ENCODE assay signal across 10 mouse cellular contexts in the genomic region with DNA sequence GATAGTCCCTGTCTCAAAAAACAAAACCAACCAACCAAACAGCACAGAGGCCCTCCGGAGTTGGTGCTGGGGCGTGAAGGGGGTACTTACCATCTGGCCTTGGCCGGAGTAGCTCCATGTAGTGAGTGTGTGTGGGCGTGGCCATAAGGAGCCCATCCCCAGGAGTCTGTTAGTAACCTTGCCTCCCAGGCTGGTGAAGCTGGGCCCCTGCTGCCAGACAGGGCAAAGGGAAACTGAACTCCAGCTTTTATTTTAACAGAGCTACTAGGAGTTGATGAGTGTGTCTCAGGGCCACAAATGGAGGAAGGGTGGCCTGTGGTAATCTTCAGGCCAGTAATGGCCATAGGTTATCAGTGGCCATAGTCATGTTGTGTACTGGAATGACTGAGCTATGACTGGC. TPM values are rescaled to one million over a fixed set of nuclear protein-coding genes. Genes with fewer than 3 reads are reported as not detected.
DNase-seq lines count a peak whose midpoint lies in the region; ATAC-seq lines count a peak whose summit lies in the region.
"Had no signal": no experiment of that assay in that cellular context is flagged by ENCODE, and none has a peak within 500 bp of the region (broad histone marks: within the 10 kb centered on the region; RNA-seq: fewer than 3 reads in every experiment).

No protein-coding gene starts in this region.

- peak; percentile 30 to 58 for DNase-seq in heart, adult 9 months (ENCODE audit: low spot score in 2 of 2)
- DNase-seq in heart, postnatal 25 days (ENCODE audit: low spot score): no peak
- peak; percentile 42 to 61 for DNase-seq in kidney, postnatal 36 days
- DNase-seq in gastrocnemius, adult 8-10 months (ENCODE audit: low spot score in 2 of 2): no peak
- no peak for DNase-seq in cerebellum, adult 9-10 months

- no peaks in the 10 kb centered on the region for H3K36me3 ChIP-seq in midbrain, embryonic 12.5 days
- H3K36me3 ChIP-seq in midbrain, embryonic 16.5 days (ENCODE audit: control insufficient read depth, insufficient read depth, low read length): no peaks in the 10 kb centered on the region
- no peaks in the 10 kb centered on the region for H3K36me3 ChIP-seq in neural tube, embryonic 15.5 days
- H3K36me3 ChIP-seq: neural tube, embryonic 12.5 days had no signal

- H3K27me3 ChIP-seq in midbrain, embryonic 12.5 days: no peaks in the 10 kb centered on the region
- H3K27me3 ChIP-seq in midbrain, embryonic 16.5 days (ENCODE audit: control insufficient read depth, insufficient read depth, low read depth, low read length): no peaks in the 10 kb centered on the region
- no peaks in the 10 kb centered on the region for H3K27me3 ChIP-seq in neural tube, embryonic 15.5 days (replicated peaks)
- H3K27me3 ChIP-seq: neural tube, embryonic 12.5 days had no signal

- no peak overlapping the region for H3K9ac ChIP-seq in midbrain, embryonic 12.5 days (replicated peaks)
- H3K9ac ChIP-seq in midbrain, embryonic 16.5 days (ENCODE audit: low read depth, low read length): no peak overlapping the region
- H3K9ac ChIP-seq in neural tube, embryonic 15.5 days (replicated peaks): no peak overlapping the region
- H3K9ac ChIP-seq: neural tube, embryonic 12.5 days had no signal

- H3K4me3 ChIP-seq in midbrain, embryonic 12.5 days: no peak overlapping the region
- no peak overlapping the region for H3K4me3 ChIP-seq in midbrain, embryonic 16.5 days (ENCODE audit: low read depth, low read length)
- H3K4me3 ChIP-seq in neural tube, embryonic 15.5 days (replicated peaks): no peak overlapping the region
- H3K4me3 ChIP-seq: neural tube, embryonic 12.5 days had no signal

- 0 out of 2 replicates have a peak overlapping the region, but pooled peaks have one; percentile 25 for H3K27ac ChIP-seq in midbrain, embryonic 12.5 days (replicated peaks)
- no peak overlapping the region for H3K27ac ChIP-seq in midbrain, embryonic 16.5 days (ENCODE audit: low read length)
- 0 out of 2 replicates have a peak overlapping the region, but pooled peaks have one; percentile 3 for H3K27ac ChIP-seq in neural tube, embryonic 15.5 days (replicated peaks)
- H3K27ac ChIP-seq: neural tube, embryonic 12.5 days had no signal

- 27% methylated on average over 4 of the region's 4 CpGs for WGBS in midbrain, embryonic 12.5 days
- 36% methylated on average over 4 of the region's 4 CpGs for WGBS in midbrain, embryonic 16.5 days
- WGBS in neural tube, embryonic 15.5 days: 51% methylated on average over 4 of the region's 4 CpGs

- peaks cover 6% of the 10 kb centered on the region; the same call in 1 of the 2 replicates for H3K4me1 ChIP-seq in midbrain, embryonic 12.5 days
- H3K4me1 ChIP-seq in midbrain, embryonic 16.5 days (ENCODE audit: control insufficient read depth, insufficient read depth, low read length): no peaks in the 10 kb centered on the region; the same call in 1 of the 2 replicates
- H3K4me1 ChIP-seq in neural tube, embryonic 15.5 days: peaks cover 6% of the 10 kb centered on the region; the same call in 1 of the 2 replicates

- no peak overlapping the region for H3K4me2 ChIP-seq in midbrain, embryonic 12.5 days (replicated peaks)
- no peak overlapping the region for H3K4me2 ChIP-seq in midbrain, embryonic 16.5 days (ENCODE audit: low read length)
- H3K4me2 ChIP-seq in neural tube, embryonic 15.5 days: no peak overlapping the region
- H3K4me2 ChIP-seq: neural tube, embryonic 12.5 days had no signal

- intact Hi-C loops in heart, postnatal 25 days (cut with DNase I): no loop called here

- ATAC-seq in midbrain, embryonic 12.5 days (ENCODE audit: low FRiP score, low read depth): no peak
- no peak for ATAC-seq in midbrain, embryonic 16.5 days
- ATAC-seq in neural tube, embryonic 15.5 days (ENCODE audit: low FRiP score): no peak

- no peaks in the 10 kb centered on the region for H3K9me3 ChIP-seq in midbrain, embryonic 12.5 days
- no peaks in the 10 kb centered on the region for H3K9me3 ChIP-seq in midbrain, embryonic 16.5 days (replicated peaks; ENCODE audit: control insufficient read depth, low read length, poor library complexity, severe bottlenecking)
- H3K9me3 ChIP-seq in neural tube, embryonic 15.5 days (replicated peaks): no peaks in the 10 kb centered on the region
- H3K9me3 ChIP-seq: neural tube, embryonic 12.5 days had no signal

RNA-seq across cellular contexts. Expression of a gene that starts 6.3 kb away (rescaled TPM):
- total RNA-seq in heart, postnatal 25 days (2021): not detected
- polyA plus RNA-seq in midbrain, embryonic 12.5 days (2016; fragmentation: Nextera tagmentation; extraction: Ambion mirVana): 2.8 and 3.5 TPM in 2 replicates
- 3.2 and 3.5 TPM in 2 replicates for polyA plus RNA-seq in midbrain, embryonic 16.5 days (2015; fragmentation: Nextera tagmentation; extraction: Ambion mirVana)
- polyA plus RNA-seq in neural tube, embryonic 15.5 days (2015; fragmentation: Nextera tagmentation; extraction: Ambion mirVana): 2.9 and 3.6 TPM in 2 replicates
- total RNA-seq in gastrocnemius, adult 8-10 months (2022): not detected
- total RNA-seq: gastrocnemius, adult 18-20 months had no signal

RNA-seq across cellular contexts. Expression of a gene that starts 13.6 kb away (rescaled TPM):
- 10 to 100 TPM; 20.7 to 25.4 TPM for total RNA-seq in heart, postnatal 25 days (2021)
- 34.6 and 41.1 TPM in 2 replicates for polyA plus RNA-seq in midbrain, embryonic 12.5 days (2016; fragmentation: Nextera tagmentation; extraction: Ambion mirVana)
- polyA plus RNA-seq in midbrain, embryonic 16.5 days (2015; fragmentation: Nextera tagmentation; extraction: Ambion mirVana): 51.1 and 59.3 TPM in 2 replicates
- polyA plus RNA-seq in neural tube, embryonic 15.5 days (2015; fragmentation: Nextera tagmentation; extraction: Ambion mirVana): 50.1 and 51.5 TPM in 2 replicates
- 1 to 10 TPM; 3.3 to 6.6 (median 6.1) TPM for total RNA-seq in gastrocnemius, adult 8-10 months (2022)

RNA-seq across cellular contexts. Expression of a gene that starts 21.6 kb away (rescaled TPM):
- total RNA-seq in heart, postnatal 25 days (2021): 10 to 100 TPM; 23.4 to 26.4 TPM
- polyA plus RNA-seq in midbrain, embryonic 12.5 days (2016; fragmentation: Nextera tagmentation; extraction: Ambion mirVana): 99.3 and 103 TPM in 2 replicates
- 61.3 and 67.3 TPM in 2 replicates for polyA plus RNA-seq in midbrain, embryonic 16.5 days (2015; fragmentation: Nextera tagmentation; extraction: Ambion mirVana)
- polyA plus RNA-seq in neural tube, embryonic 15.5 days (2015; fragmentation: Nextera tagmentation; extraction: Ambion mirVana): 63.0 and 82.4 TPM in 2 replicates
- 10 to 100 TPM; 17.0 to 22.2 (median 20.8) TPM for total RNA-seq in gastrocnemius, adult 8-10 months (2022)

RNA-seq across cellular contexts. Expression of a gene that starts 22.6 kb away (rescaled TPM):
- total RNA-seq in heart, postnatal 25 days (2021): 1 to 10 TPM; 8.1 to 8.3 TPM
- 50.2 and 53.4 TPM in 2 replicates for polyA plus RNA-seq in midbrain, embryonic 12.5 days (2016; fragmentation: Nextera tagmentation; extraction: Ambion mirVana)
- polyA plus RNA-seq in midbrain, embryonic 16.5 days (2015; fragmentation: Nextera tagmentation; extraction: Ambion mirVana): 46.9 and 48.5 TPM in 2 replicates
- 54.4 and 60.6 TPM in 2 replicates for polyA plus RNA-seq in neural tube, embryonic 15.5 days (2015; fragmentation: Nextera tagmentation; extraction: Ambion mirVana)
- total RNA-seq in gastrocnemius, adult 8-10 months (2022): 1 to 10 TPM; 4.3 to 5.1 (median 4.6) TPM

RNA-seq across cellular contexts. Expression of a gene that starts 30.5 kb away (rescaled TPM):
- total RNA-seq in heart, postnatal 25 days (2021): 1 to 10 TPM; 4.2 to 6.0 TPM
- 17.9 and 19.1 TPM in 2 replicates for polyA plus RNA-seq in midbrain, embryonic 12.5 days (2016; fragmentation: Nextera tagmentation; extraction: Ambion mirVana)
- 21.1 and 23.5 TPM in 2 replicates for polyA plus RNA-seq in midbrain, embryonic 16.5 days (2015; fragmentation: Nextera tagmentation; extraction: Ambion mirVana)
- 19.3 and 20.6 TPM in 2 replicates for polyA plus RNA-seq in neural tube, embryonic 15.5 days (2015; fragmentation: Nextera tagmentation; extraction: Ambion mirVana)
- total RNA-seq in gastrocnemius, adult 8-10 months (2022): 1 to 10 TPM; 4.2 to 5.8 (median 4.7) TPM

Comparison
In these comparisons a context has a peak if more than half of its experiments do, and no peak if none do; other contexts are left out.
1. DNase-seq: peak in heart, adult 9 months (2 of 2) and kidney, postnatal 36 days (2 of 2); none in heart, postnatal 25 days (single experiment), gastrocnemius, adult 8-10 months (0 of 2) and cerebellum, adult 9-10 months (single experiment).